Mouse (Mus musculus): ENCODE measurements around the gene Ccn2.

- TF ChIP-seq CTCF (IDR thresholded peaks at IDR 0.05; ENCODE audit: low read depth) (peak; percentile 86), EP300 (IDR thresholded peaks at IDR 0.05; ENCODE audit: low read depth) (no peak)
These were observed 29.9 kb downstream of the Ccn2 start for GRCm38 (mm10) chr10:24625060-24625701.
